ENCODE assay signal across 1 mouse cellular context in the genomic region with DNA sequence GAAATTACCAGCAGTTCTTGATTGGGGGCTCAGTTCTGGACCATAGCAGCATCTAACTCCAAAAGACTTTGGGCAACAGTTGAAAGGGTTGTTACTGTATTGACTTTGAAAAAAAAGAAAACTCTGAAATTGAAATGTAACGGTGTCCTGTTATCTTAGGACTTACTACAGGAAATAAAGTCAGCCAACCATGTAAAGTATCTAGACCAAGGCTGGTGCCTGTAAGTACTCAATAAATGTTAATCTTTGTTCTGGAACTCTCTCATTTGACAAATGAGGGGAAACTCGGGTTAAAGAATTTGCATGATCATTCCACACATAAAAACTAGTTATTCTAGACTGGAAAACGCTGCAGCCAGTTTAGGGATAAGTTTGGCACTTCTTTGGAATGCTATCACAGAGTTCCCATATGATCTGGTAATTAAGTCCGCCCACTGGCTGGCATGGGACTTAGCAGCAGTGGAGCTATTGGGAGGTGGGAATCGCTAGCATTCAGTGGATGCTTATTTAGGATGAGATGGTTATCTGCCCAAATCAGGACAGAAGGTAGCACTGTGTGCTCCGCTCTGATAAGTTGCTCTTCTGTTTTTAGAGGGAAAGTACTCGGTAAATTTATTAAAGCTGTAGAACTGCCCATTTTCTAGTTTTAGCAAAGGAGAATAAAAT.
TF ChIP-seq lines count a peak whose summit lies in the region.

No protein-coding gene starts in this region.

TF ChIP-seq in MEL, 35 proteins besides CTCF, POLR2A, EP300 and RAD21 (continued from another document):
- TF ChIP-seq MXI1 (IDR thresholded peaks at IDR 0.05; ENCODE audit: low read depth, low read length) (no peak), POLR2AphosphoS5 (IDR thresholded peaks at IDR 0.05; ENCODE audit: borderline replicate concordance, low read depth, low read length) (no peak), RCOR1 (IDR thresholded peaks at IDR 0.05; ENCODE audit: low read depth, low read length) (peak; percentile 67), ZMIZ1 (IDR thresholded peaks at IDR 0.05; ENCODE audit: low read depth, low read length) (no peak), KAT2A (conservative IDR thresholded peaks at IDR 0.05; ENCODE audit: low read depth, low read length) (no peak), MYB (IDR thresholded peaks at IDR 0.05; ENCODE audit: low read depth, low read length) (peak; percentile 67; the same call in 1 of the 2 replicates), MEF2A (IDR thresholded peaks at IDR 0.05; ENCODE audit: extremely low read depth, insufficient replicate concordance, low read depth, low read length, poor library complexity, severe bottlenecking) (no peak)
TF ChIP-seq in MEL: peak in this region for 9.
